Mouse (Mus musculus): ENCODE results near the gene Jup. TPM values are rescaled to one million over a fixed set of nuclear protein-coding genes. Genes with fewer than 3 reads are reported as not detected.
"Not testable (repeated sequence)": the region's sequence is repeated elsewhere in the genome, so short reads cannot be mapped to it uniquely, and the experiment has no call there.

Gene Jup
- polyA plus RNA-seq, 1 experiment from 2014 or later, result 73.6 TPM

DNA sequence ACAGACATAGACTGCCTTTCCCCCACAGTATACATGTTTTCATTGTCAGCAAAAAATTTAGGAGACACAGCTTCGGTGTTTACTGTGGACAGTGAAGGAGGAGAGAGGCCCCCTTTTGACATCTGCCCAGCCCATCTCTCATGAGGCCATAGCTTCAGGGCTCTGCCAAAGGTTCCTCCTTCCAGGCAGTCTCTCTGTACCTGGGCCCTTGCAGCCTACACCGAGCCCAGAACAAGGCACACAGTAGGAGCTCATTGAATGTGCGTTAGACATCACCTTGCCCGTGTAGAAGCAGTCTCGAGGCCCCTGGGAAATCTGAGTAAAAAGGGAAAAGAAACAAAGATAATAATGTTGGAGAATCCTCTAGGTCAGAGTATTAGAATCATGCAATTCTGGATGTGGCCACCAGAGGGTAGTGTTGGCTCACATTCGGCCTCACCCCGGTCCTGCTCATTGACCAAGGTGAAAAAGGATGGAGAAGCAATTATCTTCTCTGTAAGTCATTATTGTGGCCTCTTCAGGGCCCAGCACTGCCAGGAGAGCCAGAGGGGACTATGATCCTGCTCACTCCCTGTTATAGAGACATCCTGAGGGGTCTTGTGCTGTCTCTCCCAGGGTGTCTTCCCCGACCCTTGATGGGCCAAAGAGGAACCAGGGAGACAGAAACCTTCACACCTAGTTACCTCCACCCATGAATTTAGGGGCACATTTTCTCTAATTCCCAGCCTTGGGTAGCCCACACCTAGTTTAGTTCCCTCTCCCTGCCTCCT lies 35.2 kb downstream of the Jup start:
- Histone ChIP-seq H3K4me1 (0 out of 2 replicates have a peak, but pooled peaks cover 2% of the 10 kb centered on the region), H3K27ac (no peak overlapping the region), H3K4me2 (replicated peaks) (no peak overlapping the region), H3K27me3 (peaks cover 37% of the 10 kb centered on the region), H3K9me3 (no peaks in the 10 kb centered on the region), H3K36me3 (no peaks in the 10 kb centered on the region), H3K9ac (no peak overlapping the region), H3K4me3 (no peak overlapping the region)
- no peak for ATAC-seq (ENCODE audit: low FRiP score, low read depth)
- WGBS, result 13% methylated on average over 8 of the region's 8 CpGs

DNA sequence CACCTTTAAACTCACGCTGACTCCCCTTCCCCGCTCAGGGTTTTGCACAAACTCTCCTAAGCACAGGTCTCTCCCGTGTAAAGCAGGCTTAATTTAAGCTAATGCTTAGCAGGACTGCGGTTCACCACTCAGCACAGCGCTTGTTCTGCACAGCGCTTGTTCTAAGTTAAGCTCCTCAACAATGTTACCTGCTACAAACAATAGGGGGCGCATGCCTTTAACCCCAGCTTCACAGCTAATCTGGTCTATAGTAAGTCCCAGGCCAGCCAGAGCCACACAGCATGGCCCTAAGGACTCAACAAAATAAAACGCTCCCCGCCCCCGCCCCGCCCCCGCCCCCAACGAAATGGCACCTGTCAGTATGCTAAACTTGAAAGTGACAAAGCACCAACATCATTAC lies 36.5 kb downstream of the Jup start:
- WGBS, result no CpG with 5 or more reads among the region's 13 CpGs
- H3K27me3 ChIP-seq, result peaks cover 50% of the 10 kb centered on the region

DNA sequence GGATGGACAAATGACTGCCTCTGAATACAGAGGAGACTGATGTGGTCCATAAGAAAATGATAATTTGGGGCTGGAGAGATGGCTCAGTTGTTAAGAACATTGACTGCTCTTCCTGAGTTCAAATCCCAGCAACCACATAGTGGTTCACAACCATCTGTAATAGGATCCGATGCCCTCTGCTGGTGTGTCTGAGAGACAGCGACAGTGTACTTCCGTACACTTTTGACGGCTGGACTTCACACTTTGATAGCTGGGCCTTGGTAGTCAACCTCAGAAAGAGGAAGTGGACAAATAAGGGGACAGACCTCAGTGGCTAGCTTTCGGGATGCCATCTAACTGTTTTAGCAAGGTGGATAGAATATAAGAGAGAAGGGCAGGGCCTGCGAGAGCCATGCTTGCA lies 37.4 kb downstream of the Jup start:
- Histone ChIP-seq H3K9ac (no peak overlapping the region), H3K4me3 (no peak overlapping the region), H3K4me1 (peaks cover 18% of the 10 kb centered on the region), H3K27me3 (peaks cover 59% of the 10 kb centered on the region), H3K9me3 (no peaks in the 10 kb centered on the region), H3K36me3 (no peaks in the 10 kb centered on the region), H3K27ac (no peak overlapping the region), H3K4me2 (replicated peaks) (no peak overlapping the region)
- ATAC-seq (ENCODE audit: low FRiP score, low read depth), result no peak
- WGBS, result 76% methylated on average over 6 of the region's 6 CpGs

More for the DNA sequence above, 36.5 kb downstream of the Jup start:
- not testable (repeated sequence) for H3K4me1 ChIP-seq; H3K9me3 ChIP-seq; H3K36me3 ChIP-seq; ATAC-seq (ENCODE audit: low FRiP score, low read depth); H3K27ac ChIP-seq; H3K4me3 ChIP-seq; H3K4me2 ChIP-seq (replicated peaks); H3K9ac ChIP-seq

DNA sequence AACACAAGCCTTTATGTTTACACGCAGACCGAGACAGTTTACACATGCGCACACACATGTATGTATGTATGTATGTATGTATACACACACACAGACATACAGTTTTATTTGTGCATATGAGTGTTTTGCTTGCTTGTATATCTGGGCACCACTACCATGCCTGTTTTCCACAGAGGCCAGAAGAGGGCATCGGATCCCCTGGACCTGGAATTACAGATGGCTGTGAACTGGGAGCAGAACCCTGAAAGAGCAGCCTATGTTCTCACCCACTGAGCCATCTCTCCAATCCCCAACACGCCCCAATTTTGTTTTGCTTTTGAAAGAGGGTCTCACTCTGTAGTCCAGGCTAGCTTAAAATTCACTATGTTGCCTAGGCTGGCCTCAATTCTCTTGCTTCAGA lies 40.2 kb downstream of the Jup start:
- ATAC-seq (ENCODE audit: low FRiP score, low read depth), result no peak
- H3K36me3 ChIP-seq, result no peaks in the 10 kb centered on the region
- no peak overlapping the region for H3K4me2 ChIP-seq (replicated peaks)
- H3K9ac ChIP-seq, result no peak overlapping the region
- H3K4me1 ChIP-seq, result peaks cover 23% of the 10 kb centered on the region
- H3K27ac ChIP-seq, result no peak overlapping the region
- WGBS, result 51% methylated on average over 5 of the region's 5 CpGs
- H3K27me3 ChIP-seq, result peaks cover 87% of the 10 kb centered on the region
- H3K9me3 ChIP-seq, result no peaks in the 10 kb centered on the region
- H3K4me3 ChIP-seq, result no peak overlapping the region

DNA sequence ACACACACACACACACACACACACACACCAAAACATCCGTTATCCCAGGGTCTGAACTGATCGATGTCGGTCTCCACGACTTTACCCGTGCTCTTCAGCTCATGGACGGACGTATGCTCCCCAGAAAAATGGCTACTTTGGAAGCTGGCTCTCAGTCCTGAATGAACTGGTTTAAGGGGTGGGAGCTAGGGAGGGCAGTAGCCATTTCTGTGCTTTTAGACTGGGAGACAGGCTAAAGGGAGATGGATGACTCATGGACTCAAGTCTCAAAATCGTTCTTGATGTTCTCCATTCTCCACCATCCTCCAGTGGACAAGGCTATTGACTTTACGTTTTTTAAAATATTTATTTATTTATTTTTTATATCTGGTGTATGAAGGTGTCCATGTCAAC lies 40.7 kb downstream of the Jup start:
- Histone ChIP-seq H3K4me2 (replicated peaks) (peak overlapping the region; percentile 100), H3K4me3 (peak overlapping the region; percentile 56), H3K9me3 (no peaks in the 10 kb centered on the region), H3K27ac (no peak overlapping the region), H3K27me3 (peaks cover 88% of the 10 kb centered on the region), H3K9ac (no peak overlapping the region), H3K36me3 (no peaks in the 10 kb centered on the region), H3K4me1 (peaks cover 26% of the 10 kb centered on the region)
- 23% methylated on average over 9 of the region's 9 CpGs for WGBS
- ATAC-seq (ENCODE audit: low FRiP score, low read depth), result no peak

DNA sequence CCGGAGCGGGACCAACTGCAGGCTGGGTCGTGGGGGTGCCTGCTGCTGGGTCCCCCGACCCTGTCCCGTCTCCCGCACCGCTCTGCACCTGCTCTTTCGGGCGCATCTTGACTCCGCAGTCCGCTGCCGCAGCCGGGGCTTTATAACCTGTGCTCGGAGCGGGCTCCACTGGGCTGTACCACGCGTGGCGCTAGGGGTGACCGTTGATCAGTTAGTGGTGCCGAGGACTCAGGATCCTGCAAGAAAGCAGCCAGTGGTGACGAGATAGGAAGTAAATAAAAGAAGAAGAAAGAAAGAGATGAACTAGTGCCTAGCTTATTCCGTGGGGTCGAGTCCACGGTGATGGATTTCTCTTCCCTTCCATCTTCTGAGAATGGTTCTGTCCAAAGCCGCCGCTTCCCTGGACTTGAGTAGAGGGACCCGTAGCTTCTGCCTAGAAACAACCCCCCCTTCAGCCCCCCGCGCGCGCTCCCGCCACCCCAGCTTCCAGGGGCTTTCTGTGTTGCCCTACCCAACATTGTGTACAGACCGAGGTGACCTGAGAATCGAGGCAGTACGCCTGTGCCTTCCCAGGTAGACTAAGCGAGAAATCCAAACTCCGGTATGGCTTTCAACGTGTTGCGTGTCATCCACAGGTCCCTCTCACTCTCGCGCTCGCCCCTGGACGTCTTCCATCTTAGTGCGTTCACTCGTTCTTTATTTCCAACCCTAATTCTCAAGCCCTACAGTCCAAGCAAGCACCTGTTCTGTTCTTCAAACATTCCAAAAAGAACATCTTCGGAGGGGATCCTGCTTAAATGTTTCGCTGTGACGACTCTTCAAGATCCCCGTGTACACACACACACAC lies 41.4 kb downstream of the Jup start, which contains the start of gene Hap1:
Gene Hap1 (minus strand): TSS at position 157 of the 847 bp plus-strand sequence.
- peak within 1 kb of the TSS; percentile 100 for H3K4me2 ChIP-seq (replicated peaks)
- peak within 1 kb of the TSS; percentile 50; the same call in 1 of the 2 replicates for H3K9ac ChIP-seq
- 0 out of 2 replicates have a peak, but pooled peaks have one; percentile 37 for ATAC-seq (ENCODE audit: low FRiP score, low read depth)
- no peaks in the 10 kb centered on the region for H3K36me3 ChIP-seq
- H3K9me3 ChIP-seq, result no peaks in the 10 kb centered on the region
- 2% methylated on average over 49 of the region's 49 CpGs for WGBS
- no peak within 1 kb of the TSS for H3K27ac ChIP-seq
- peaks cover 28% of the 10 kb centered on the region for H3K4me1 ChIP-seq
- peak within 1 kb of the TSS; percentile 56 for H3K4me3 ChIP-seq
- peaks cover 88% of the 10 kb centered on the region for H3K27me3 ChIP-seq

DNA sequence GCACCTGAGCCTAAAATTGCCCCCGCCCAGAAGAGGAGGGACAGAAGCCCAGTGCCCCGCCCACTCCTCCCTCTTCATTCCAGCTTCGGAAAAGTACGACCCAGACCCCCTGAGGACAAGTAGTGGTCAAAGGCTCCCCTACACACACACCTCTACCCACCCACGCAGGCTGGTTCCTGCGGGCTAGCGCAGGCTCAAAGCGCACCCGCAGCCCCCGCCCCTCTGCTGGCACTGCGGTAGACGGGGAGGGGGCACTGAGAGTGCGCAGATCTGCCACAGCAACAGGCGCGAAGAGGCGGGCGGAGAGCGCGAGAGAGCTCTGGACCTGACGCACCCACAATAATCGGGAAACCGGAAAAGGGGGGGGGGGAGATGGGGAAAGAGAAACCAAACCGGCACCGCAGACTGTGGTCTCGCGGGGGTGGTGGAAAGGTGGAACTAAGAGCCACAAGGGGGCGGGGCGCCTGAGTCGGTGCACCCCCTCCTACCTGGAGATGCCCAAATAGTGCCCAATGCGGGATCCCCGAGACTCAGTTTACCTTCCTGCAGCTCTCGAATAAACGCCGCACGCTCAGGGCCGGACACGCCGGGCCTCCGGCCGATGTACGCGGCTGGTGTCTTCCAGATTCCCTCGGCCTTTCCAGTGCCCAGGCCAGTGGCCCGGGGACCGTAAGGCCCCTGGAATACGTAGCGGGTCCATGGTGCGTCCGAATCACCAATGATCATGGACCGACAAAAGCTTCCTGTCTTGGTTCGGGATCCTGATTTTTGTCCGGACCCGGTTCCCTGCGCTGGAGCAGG lies 42.2 kb downstream of the Jup start:
- 0 out of 2 replicates have a peak, but pooled peaks have one; percentile 25 for ATAC-seq (ENCODE audit: low FRiP score, low read depth)
- H3K9ac ChIP-seq, result peak overlapping the region; percentile 50; the same call in 1 of the 2 replicates

DNA sequence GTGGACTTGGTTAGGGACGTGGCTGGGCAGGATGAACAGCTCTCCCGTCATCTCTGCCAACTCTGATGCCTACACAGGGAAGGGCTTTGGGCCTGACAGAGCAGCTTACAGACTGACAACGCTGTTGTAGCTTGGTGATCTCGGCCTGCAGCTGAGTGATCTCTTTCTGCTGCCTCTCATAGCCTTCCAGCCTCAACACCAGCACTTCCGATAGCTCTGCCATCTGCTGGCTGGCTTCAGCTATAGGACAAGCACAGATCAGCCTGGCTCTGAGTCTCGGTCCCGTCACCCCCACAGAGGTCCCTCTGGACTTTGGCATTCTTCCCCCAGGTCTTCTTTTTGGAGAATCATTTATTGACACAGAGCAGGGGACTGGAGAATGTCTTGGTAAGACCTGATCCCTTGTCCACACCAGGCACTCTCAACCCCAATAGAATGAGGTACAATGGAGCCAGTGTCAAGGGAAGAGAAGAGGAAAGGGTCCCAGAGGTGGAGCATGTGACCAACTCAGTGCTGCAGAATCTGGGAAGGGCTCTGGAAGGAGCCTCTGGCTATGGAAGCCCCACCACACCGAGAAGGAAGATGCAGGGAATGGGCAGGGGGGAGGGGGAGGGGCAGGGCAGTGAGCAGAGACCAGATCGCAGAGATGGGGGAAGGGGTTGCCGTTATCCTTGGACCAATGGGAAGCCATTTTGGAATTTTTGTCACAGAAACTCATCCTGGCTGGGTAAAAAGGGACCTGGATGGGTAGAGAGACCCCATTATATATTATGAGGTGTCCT lies 45.3 kb downstream of the Jup start:
- Histone ChIP-seq H3K4me1 (peaks cover 28% of the 10 kb centered on the region), H3K4me2 (replicated peaks) (no peak overlapping the region), H3K27me3 (peaks cover 64% of the 10 kb centered on the region), H3K9ac (no peak overlapping the region; the same call in 1 of the 2 replicates), H3K9me3 (no peaks in the 10 kb centered on the region), H3K36me3 (no peaks in the 10 kb centered on the region), H3K27ac (no peak overlapping the region), H3K4me3 (no peak overlapping the region)
- WGBS, result 27% methylated on average over 10 of the region's 10 CpGs
- ATAC-seq (ENCODE audit: low FRiP score, low read depth), result no peak

More for the DNA sequence above, 42.2 kb downstream of the Jup start:
- Histone ChIP-seq H3K9me3 (no peaks in the 10 kb centered on the region), H3K4me3 (peak overlapping the region; percentile 56), H3K36me3 (no peaks in the 10 kb centered on the region), H3K27me3 (peaks cover 85% of the 10 kb centered on the region), H3K4me1 (peaks cover 28% of the 10 kb centered on the region), H3K4me2 (replicated peaks) (peak overlapping the region; percentile 100), H3K27ac (no peak overlapping the region)
- WGBS, result under 1% methylated on average over 54 of the region's 54 CpGs

DNA sequence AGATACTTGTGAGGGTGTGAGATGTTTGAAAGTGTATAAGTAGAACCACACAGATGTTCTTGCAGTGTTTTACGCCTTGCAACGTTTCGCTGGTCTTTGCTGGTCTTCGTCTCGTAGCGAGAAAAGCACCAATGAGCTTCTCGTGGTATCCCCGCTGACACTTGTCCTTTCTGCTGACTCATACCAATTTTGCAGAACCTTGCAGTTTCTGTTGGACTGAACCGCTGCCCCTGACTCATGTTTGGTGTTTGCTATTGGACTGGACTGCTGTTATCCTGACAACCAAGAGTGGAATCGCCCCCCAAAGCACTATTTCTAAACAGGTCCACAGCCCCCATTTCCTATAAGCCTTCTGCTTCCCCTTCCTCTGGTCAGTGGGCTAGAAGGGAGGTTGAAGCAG lies 53.3 kb downstream of the Jup start:
- H3K36me3 ChIP-seq, result no peaks in the 10 kb centered on the region
- H3K4me1 ChIP-seq, result no peaks in the 10 kb centered on the region
- 86% methylated on average over 10 of the region's 10 CpGs for WGBS
- H3K27ac ChIP-seq, result no peak overlapping the region
- no peak overlapping the region for H3K4me3 ChIP-seq
- no peak overlapping the region for H3K9ac ChIP-seq
- peaks cover 4% of the 10 kb centered on the region; the same call in 1 of the 2 replicates for H3K27me3 ChIP-seq
- no peaks in the 10 kb centered on the region for H3K9me3 ChIP-seq
- ATAC-seq (ENCODE audit: low FRiP score, low read depth), result no peak
- no peak overlapping the region for H3K4me2 ChIP-seq (replicated peaks)

DNA sequence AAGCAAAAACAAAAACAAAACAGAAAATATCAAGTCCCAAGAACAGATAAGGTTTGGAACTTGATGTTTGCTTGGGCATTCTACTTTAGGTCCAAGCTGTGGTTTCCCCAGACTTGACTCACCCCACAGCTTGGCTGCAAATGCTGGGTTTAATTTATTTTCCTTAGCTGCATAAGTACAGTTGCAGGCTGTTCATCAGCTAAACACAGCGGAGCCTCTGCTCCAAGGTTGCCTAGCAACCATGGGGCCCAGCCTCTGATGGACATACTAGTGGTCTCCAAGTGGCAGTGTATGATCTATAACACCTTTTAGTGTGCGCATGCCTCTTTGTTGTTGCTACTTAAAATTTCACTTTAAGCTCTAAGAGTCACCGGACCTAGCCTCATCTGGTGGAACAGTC lies 61.8 kb downstream of the Jup start:
- Histone ChIP-seq H3K27ac (no peak overlapping the region), H3K9ac (no peak overlapping the region), H3K9me3 (no peaks in the 10 kb centered on the region), H3K27me3 (no peaks in the 10 kb centered on the region), H3K4me1 (peaks cover 11% of the 10 kb centered on the region; the same call in 1 of the 2 replicates), H3K4me2 (replicated peaks) (no peak overlapping the region), H3K36me3 (no peaks in the 10 kb centered on the region), H3K4me3 (no peak overlapping the region)
- no peak for ATAC-seq (ENCODE audit: low FRiP score, low read depth)
- WGBS, result 57% methylated on average over 3 of the region's 3 CpGs

DNA sequence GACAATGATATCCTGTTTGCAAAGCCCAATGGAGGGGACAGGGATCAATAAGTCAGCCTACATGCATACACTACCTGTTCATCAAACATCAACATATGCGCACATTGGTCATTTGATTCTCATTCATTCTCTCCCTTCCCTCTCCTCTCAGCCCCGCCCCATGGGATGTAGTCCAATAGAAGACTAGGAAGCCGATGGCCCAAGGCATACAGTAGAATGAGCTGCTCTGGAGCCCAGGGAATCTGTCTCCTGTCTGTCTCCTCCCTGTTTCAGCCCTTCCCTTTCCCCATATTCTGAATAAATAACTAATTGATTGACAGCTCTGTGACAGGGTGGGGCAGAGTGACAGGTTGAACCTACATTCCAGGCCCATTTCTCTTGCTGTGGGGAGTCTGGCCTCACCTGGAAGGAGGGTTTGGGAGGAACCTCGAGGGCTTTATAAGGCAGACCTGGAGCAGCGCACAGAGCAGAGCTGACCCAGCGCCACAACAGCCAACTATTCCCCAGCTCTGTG lies 63.6 kb downstream of the Jup start, which contains the start of gene Gast:
Gene Gast (plus strand): TSS at position 464 of the 514 bp plus-strand sequence.
- Histone ChIP-seq H3K36me3 (no peaks in the 10 kb centered on the region), H3K4me3 (no peak within 1 kb of the TSS), H3K9ac (no peak within 1 kb of the TSS), H3K4me2 (replicated peaks) (no peak within 1 kb of the TSS), H3K4me1 (peaks cover 11% of the 10 kb centered on the region; the same call in 1 of the 2 replicates), H3K27ac (no peak within 1 kb of the TSS), H3K27me3 (no peaks in the 10 kb centered on the region), H3K9me3 (no peaks in the 10 kb centered on the region)
- ATAC-seq (ENCODE audit: low FRiP score, low read depth), result no peak
- 84% methylated on average over 6 of the region's 6 CpGs for whole genome bisulfite sequencing

Measured in limb, embryonic 13.5 days (tissue).